Mouse (Mus musculus): ENCODE measurements around the gene Card9.

Gene Card9

DNA sequence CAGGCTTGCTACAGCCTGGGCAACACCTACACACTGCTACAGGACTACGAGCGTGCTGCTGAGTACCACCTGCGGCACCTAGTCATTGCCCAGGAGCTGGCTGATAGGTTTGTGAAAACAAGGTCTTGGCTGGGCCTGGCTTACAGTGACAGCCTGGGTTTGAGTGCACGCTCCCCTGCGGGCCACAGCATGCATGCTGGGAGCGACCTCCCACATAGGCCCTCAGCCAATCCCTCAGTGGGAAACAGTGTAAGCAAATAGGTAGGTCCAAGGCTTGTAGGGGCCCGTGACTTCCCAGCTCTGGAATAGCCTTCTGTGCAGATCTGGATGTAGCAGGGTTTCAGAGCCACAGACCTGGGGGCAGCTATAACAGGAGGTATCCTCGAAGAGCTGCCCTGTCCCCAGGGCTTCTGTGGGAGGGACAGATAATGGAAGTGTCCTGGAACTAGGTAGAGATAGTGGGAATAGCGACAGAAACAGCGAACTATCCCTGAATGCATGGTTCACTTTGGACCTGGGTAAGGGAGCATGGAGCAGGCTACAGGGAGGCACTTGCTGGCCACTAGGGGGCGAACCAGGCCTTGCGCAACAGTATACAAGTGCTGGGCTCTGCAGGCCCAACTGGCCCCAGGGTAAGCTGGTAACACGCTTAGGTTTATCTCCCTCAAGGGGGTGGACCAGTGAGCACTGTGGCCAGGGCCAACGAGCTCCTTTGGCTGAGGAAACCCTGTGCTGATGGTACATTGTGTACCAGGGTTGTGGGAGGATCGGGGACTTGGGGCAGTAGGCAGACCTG is 35.1 kb downstream of the Card9 start:
- H3K36me3 ChIP-seq (ENCODE audit: control insufficient read depth, insufficient read depth, low read length, poor library complexity, severe bottlenecking): no peaks in the 10 kb centered on the region; the same call in 1 of the 2 replicates
- DNase-seq (ENCODE audit: low read depth, low spot score): peak; percentile 80
- H3K27me3 ChIP-seq (ENCODE audit: control insufficient read depth, insufficient read depth, low read length, poor library complexity, severe bottlenecking): no peaks in the 10 kb centered on the region

DNA sequence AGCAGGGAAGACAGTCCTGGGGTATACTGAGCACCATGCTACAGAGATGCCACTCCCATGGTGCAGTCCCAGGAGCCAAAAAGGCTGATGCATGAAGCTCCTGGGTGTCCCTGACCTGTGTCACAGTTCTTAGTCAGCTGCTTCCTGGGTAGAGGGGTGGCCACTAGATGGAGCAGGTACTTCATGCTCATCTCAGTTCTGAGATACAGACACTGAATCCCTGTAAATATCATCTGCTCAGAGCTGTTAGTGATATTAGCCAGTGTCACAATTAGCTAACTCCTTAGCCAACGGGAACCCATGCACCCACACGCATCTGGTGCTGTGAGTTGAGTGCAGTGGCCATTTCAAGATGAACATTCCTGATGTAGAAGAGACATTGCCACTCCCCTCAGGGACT is 35.8 kb downstream of the Card9 start:
- peak; percentile 42 for DNase-seq (ENCODE audit: low read depth, low spot score)
- no peaks in the 10 kb centered on the region; the same call in 1 of the 2 replicates for H3K36me3 ChIP-seq (ENCODE audit: control insufficient read depth, insufficient read depth, low read length, poor library complexity, severe bottlenecking)
- H3K27me3 ChIP-seq (ENCODE audit: control insufficient read depth, insufficient read depth, low read length, poor library complexity, severe bottlenecking): no peaks in the 10 kb centered on the region

GRCm38 (mm10) chr2:26323589-26324325 is 37.0 kb downstream of the Card9 start:
- Histone ChIP-seq H3K36me3 (ENCODE audit: control insufficient read depth, insufficient read depth, low read length, poor library complexity, severe bottlenecking) (no peaks in the 10 kb centered on the region), H3K27me3 (ENCODE audit: control insufficient read depth, insufficient read depth, low read length, poor library complexity, severe bottlenecking) (no peaks in the 10 kb centered on the region)
- DNase-seq (ENCODE audit: low read depth, low spot score): no peak

- DNase-seq (ENCODE audit: low read depth, low spot score): no peak
- Histone ChIP-seq H3K36me3 (ENCODE audit: control insufficient read depth, insufficient read depth, low read length, poor library complexity, severe bottlenecking) (no peaks in the 10 kb centered on the region), H3K27me3 (ENCODE audit: control insufficient read depth, insufficient read depth, low read length, poor library complexity, severe bottlenecking) (no peaks in the 10 kb centered on the region)
Observed at GRCm38 (mm10) chr2:26320245-26321185, 40.2 kb downstream of the Card9 start.

GRCm38 (mm10) chr2:26319519-26320244 is 41.0 kb downstream of the Card9 start:
- Histone ChIP-seq H3K36me3 (ENCODE audit: control insufficient read depth, insufficient read depth, low read length, poor library complexity, severe bottlenecking) (no peaks in the 10 kb centered on the region), H3K27me3 (ENCODE audit: control insufficient read depth, insufficient read depth, low read length, poor library complexity, severe bottlenecking) (no peaks in the 10 kb centered on the region)
- no peak for DNase-seq (ENCODE audit: low read depth, low spot score)

DNA sequence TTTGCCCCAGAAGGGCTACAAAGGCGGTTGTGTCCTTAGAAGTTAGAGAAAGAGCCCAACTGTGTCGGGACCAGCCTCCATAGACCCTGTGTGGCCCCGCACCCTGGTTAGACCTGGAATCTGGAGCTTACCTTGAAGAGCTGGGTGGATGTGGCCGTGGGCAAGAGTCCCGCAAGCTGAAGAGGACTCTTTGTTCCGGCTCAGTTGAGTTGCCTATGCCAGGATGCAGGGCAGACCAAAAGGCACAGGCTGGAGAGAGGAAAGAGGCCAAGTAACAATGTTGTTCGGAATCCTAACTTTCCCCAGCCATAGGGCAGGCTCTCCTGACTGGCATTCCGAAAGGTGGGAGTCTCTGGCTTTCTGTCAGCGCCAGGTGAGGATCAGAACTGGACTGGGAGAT is 41.6 kb downstream of the Card9 start:
- DNase-seq (ENCODE audit: low read depth, low spot score): no peak
- no peaks in the 10 kb centered on the region for H3K36me3 ChIP-seq (ENCODE audit: control insufficient read depth, insufficient read depth, low read length, poor library complexity, severe bottlenecking)
- no peaks in the 10 kb centered on the region for H3K27me3 ChIP-seq (ENCODE audit: control insufficient read depth, insufficient read depth, low read length, poor library complexity, severe bottlenecking)

DNA sequence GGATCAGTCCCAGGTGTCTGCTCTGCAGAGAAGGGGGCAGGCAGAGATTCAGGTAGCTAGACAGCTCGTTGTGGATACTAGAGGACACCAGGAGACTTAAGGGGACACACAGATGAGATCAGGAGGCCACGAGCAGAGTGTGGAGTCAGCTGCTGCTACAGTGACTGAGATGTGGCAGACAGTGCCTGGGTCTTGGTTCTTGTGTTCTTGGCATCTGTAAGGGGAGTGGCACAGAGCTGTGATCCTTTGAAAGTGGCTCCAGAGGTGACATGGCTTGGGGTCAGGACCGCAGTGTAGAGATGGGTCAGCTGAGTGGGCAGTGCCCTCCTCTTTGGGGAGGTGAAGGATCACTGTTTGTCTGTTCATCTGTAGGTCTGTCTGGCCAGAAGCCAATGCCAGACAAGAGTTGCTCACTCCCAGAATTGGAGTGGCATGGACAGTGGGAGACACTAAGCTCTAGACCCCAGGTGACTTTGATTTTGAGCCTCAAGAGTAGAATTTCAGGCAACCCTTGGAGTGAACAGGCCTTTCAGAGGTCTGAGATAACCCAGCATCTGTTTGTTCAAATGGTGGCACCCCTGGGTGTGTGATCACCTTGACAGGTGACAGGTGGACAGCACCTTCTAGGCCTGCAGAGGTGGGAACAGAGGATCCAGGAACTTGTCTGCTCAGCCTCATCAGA is 42.6 kb downstream of the Card9 start:
- DNase-seq (ENCODE audit: low read depth, low spot score): no peak
- no peaks in the 10 kb centered on the region for H3K27me3 ChIP-seq (ENCODE audit: control insufficient read depth, insufficient read depth, low read length, poor library complexity, severe bottlenecking)
- H3K36me3 ChIP-seq (ENCODE audit: control insufficient read depth, insufficient read depth, low read length, poor library complexity, severe bottlenecking): no peaks in the 10 kb centered on the region

DNA sequence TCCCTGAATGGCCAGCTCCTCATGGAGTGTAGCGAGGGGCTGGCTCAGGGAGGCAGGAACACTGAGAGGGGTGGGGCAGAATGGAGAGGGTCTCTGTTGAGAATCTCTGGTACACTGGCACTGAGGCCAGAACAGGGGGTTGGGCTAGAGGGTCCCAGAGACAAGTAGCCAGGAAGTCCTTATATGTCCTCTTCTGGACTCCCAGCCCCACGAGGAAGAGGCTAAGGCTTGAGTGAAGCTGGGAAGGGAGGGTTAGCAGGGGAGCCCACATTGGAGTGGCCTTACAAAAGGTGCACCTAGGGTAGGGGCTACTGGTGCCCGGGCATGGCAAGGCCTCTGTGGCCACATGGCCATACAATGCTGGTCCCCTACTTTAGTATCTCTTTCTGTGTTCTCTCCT is 43.3 kb downstream of the Card9 start:
- no peak for DNase-seq (ENCODE audit: low read depth, low spot score)

GRCm38 (mm10) chr2:26316576-26317246 is 44.0 kb downstream of the Card9 start:
- DNase-seq (ENCODE audit: low read depth, low spot score): peak; percentile 18
- Histone ChIP-seq H3K27me3 (ENCODE audit: control insufficient read depth, insufficient read depth, low read length, poor library complexity, severe bottlenecking) (no peaks in the 10 kb centered on the region), H3K36me3 (ENCODE audit: control insufficient read depth, insufficient read depth, low read length, poor library complexity, severe bottlenecking) (no peaks in the 10 kb centered on the region)

More for the DNA sequence above, 43.3 kb downstream of the Card9 start:
- H3K36me3 ChIP-seq (ENCODE audit: control insufficient read depth, insufficient read depth, low read length, poor library complexity, severe bottlenecking): no peaks in the 10 kb centered on the region
- no peaks in the 10 kb centered on the region for H3K27me3 ChIP-seq (ENCODE audit: control insufficient read depth, insufficient read depth, low read length, poor library complexity, severe bottlenecking)

- H3K36me3 ChIP-seq (ENCODE audit: control insufficient read depth, insufficient read depth, low read length, poor library complexity, severe bottlenecking): no peaks in the 10 kb centered on the region
- no peaks in the 10 kb centered on the region for H3K27me3 ChIP-seq (ENCODE audit: control insufficient read depth, insufficient read depth, low read length, poor library complexity, severe bottlenecking)
- DNase-seq (ENCODE audit: low read depth, low spot score): no peak
Observed at GRCm38 (mm10) chr2:26315925-26316311, 44.8 kb downstream of the Card9 start.

DNA sequence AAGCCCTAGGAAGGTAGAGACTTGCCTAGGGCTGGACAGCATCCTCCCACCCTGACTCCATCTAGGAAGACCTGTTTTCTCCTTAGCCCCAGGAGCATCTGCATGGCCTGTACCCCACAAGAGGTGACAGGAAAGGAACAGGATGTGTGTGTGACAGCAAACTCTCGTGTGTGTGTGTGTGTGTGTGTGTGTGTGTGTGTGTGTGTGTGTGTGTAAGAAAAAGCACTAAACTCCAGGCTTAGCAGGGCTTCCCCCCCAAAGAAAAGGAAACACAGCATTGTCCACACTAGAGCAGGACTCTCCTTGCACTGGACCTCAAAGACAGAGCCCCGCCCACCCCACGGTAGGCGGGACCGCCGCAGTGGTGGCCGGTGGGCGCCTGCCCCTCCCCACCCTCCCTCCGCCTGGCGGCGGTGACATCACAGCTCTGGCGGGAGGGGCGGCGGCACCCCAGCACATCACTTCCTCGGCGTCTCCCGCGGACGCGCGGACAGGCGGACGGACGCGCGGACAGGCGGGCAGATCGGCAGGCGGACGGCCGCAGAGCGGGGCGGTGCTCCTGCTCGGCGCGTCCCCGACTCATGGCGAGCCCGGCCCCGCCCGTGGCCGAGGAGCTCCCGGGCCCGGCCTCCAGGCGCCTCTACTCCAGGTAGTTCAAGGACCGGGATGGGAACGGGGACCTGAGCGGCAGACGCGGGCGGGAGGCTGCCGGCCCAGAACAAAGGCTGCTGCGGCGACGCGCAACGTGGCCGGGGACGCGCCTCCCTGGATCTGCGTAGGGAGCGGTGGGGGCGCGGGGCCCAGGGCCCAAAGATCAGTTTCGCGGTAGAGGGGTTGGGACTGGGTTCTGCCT is 45.4 kb downstream of the Card9 start, which contains the start of gene Gpsm1:
TSS of gene Gpsm1 (plus strand) at position 444 of the 853 bp plus-strand sequence.
- Histone ChIP-seq H3K36me3 (ENCODE audit: control insufficient read depth, insufficient read depth, low read length, poor library complexity, severe bottlenecking) (no peaks in the 10 kb centered on the region), H3K27me3 (ENCODE audit: control insufficient read depth, insufficient read depth, low read length, poor library complexity, severe bottlenecking) (no peaks in the 10 kb centered on the region)
- peak; percentile 77 for DNase-seq (ENCODE audit: low read depth, low spot score)

DNA sequence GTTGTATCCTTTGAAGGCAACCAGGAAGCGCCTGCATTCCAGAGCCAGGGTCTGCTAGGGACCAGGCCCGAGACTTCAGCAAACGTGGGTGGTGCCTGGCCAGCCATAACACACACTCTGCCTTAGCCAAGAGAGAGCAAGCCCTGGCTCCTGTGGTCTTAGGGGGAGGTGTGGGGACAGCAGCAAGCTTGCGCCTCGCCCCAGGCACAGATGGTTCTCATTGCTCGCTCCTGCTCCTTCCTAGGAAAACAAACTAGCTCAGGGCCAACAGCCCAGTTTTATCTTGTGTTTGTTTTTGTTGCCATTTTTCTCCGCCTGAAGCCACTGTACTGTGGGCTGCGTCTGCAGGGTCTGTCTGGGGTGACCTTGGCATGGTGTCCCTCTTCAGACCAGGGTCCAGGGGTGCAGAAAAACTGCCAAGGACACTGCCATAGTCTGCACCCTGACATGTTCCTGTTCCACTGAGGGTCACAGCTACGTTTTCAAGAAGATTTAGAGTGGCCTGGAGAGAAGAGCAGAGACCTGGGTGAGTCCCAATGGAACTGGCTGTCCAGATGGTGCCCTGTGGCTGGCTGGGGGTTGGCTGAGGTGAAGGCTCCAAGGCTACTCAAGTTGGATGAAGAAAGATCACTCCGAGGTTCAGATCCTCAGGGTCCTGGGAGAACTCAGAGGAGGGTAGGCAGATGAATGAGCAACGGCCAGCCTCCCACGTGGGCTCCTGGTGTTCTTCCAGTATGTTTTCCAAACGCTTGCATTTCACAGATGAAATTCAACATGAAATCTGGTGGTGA is 46.2 kb downstream of the Card9 start:
- Histone ChIP-seq H3K27me3 (ENCODE audit: control insufficient read depth, insufficient read depth, low read length, poor library complexity, severe bottlenecking) (no peaks in the 10 kb centered on the region), H3K36me3 (ENCODE audit: control insufficient read depth, insufficient read depth, low read length, poor library complexity, severe bottlenecking) (no peaks in the 10 kb centered on the region)
- DNase-seq (ENCODE audit: low read depth, low spot score): no peak
